Mouse (Mus musculus): ENCODE results near the gene Ephb1.

The Ephb1 gene

GRCm38 (mm10) chr9:101986910-101987309 is 367.6 kb downstream of the Ephb1 start:
- DNase-seq (ENCODE audit: low spot score) = no peak

- DNase-seq (ENCODE audit: low spot score) = no peak
Observed at GRCm38 (mm10) chr9:101982378-101982777, 372.1 kb downstream of the Ephb1 start.

- no peak for DNase-seq (ENCODE audit: low spot score)
Observed at GRCm38 (mm10) chr9:101981161-101981560, 373.3 kb downstream of the Ephb1 start.

- no peak for DNase-seq (ENCODE audit: low spot score)
Observed at GRCm38 (mm10) chr9:101976884-101977465, 377.5 kb downstream of the Ephb1 start.

GRCm38 (mm10) chr9:101972314-101972713 is 382.2 kb downstream of the Ephb1 start:
- DNase-seq (ENCODE audit: low spot score) = no peak

- no peak for DNase-seq (ENCODE audit: low spot score)
Observed at GRCm38 (mm10) chr9:101971806-101972205, 382.7 kb downstream of the Ephb1 start.

- no peak for DNase-seq (ENCODE audit: low spot score)
Observed at GRCm38 (mm10) chr9:101956228-101956627, 398.3 kb downstream of the Ephb1 start.

GRCm38 (mm10) chr9:101954529-101954928 is 400.0 kb downstream of the Ephb1 start:
- no peak for DNase-seq (ENCODE audit: low spot score)

- DNase-seq (ENCODE audit: low spot score) = no peak
Observed at GRCm38 (mm10) chr9:101950101-101950500, 404.4 kb downstream of the Ephb1 start.

- DNase-seq (ENCODE audit: low spot score) = no peak
Observed at GRCm38 (mm10) chr9:101945814-101946213, 408.7 kb downstream of the Ephb1 start.

GRCm38 (mm10) chr9:101945326-101945725 is 409.2 kb downstream of the Ephb1 start:
- no peak for DNase-seq (ENCODE audit: low spot score)

- no peak for DNase-seq (ENCODE audit: low spot score)
Observed at GRCm38 (mm10) chr9:101942058-101942669, 412.3 kb downstream of the Ephb1 start.

GRCm38 (mm10) chr9:101940182-101940581 is 414.3 kb downstream of the Ephb1 start:
- no peak for DNase-seq (ENCODE audit: low spot score)

- DNase-seq (ENCODE audit: low spot score) = no peak
Observed at GRCm38 (mm10) chr9:101939006-101939405, 415.5 kb downstream of the Ephb1 start.

GRCm38 (mm10) chr9:101938066-101938465 is 416.4 kb downstream of the Ephb1 start:
- DNase-seq (ENCODE audit: low spot score) = no peak

GRCm38 (mm10) chr9:101934887-101935286 is 419.6 kb downstream of the Ephb1 start:
- DNase-seq (ENCODE audit: low spot score) = no peak

- no peak for DNase-seq (ENCODE audit: low spot score)
Observed at GRCm38 (mm10) chr9:101933946-101934573, 420.4 kb downstream of the Ephb1 start.

GRCm38 (mm10) chr9:101924829-101925228 is 429.7 kb downstream of the Ephb1 start:
- DNase-seq (ENCODE audit: low spot score) = no peak

- DNase-seq (ENCODE audit: low spot score) = no peak
Observed at GRCm38 (mm10) chr9:101922846-101923245, 431.6 kb downstream of the Ephb1 start.

- no peak for DNase-seq (ENCODE audit: low spot score)
Observed at GRCm38 (mm10) chr9:101919324-101919723, 435.2 kb downstream of the Ephb1 start.

GRCm38 (mm10) chr9:101918771-101919170 is 435.7 kb downstream of the Ephb1 start:
- DNase-seq (ENCODE audit: low spot score) = no peak

GRCm38 (mm10) chr9:101915082-101915481 is 439.4 kb downstream of the Ephb1 start:
- DNase-seq (ENCODE audit: low spot score) = no peak

GRCm38 (mm10) chr9:101911176-101911866 is 443.2 kb downstream of the Ephb1 start:
- no peak for DNase-seq (ENCODE audit: low spot score)

All from testis, postnatal 14 days (tissue).